24 mouse cellular contexts compared by ENCODE assay signal in the genomic region with DNA sequence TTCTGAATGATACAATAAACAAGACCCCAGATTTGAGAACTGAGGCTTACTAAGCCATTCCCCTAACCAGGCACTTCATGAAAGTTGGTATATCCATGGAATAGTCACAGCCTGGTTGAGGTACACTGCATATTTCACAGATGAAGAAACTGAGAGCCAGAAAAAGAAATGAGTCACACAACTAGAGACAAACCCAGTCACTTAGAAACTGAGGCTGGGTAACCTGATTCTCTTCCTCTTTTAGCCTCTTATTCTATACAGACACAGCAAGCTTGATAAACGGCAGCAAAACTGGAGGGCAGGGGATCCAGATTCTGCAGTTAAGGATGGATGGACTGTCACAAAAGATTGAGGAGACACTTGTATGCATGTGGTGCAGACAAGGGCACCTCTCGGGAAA. TPM values are rescaled to one million over a fixed set of nuclear protein-coding genes. Genes with fewer than 3 reads are reported as not detected.
DNase-seq lines count a peak whose midpoint lies in the region; ATAC-seq and TF ChIP-seq lines count a peak whose summit lies in the region.
"Had no signal": no experiment of that assay in that cellular context is flagged by ENCODE, and none has a peak within 500 bp of the region (broad histone marks: within the 10 kb centered on the region; RNA-seq: fewer than 3 reads in every experiment).

No protein-coding gene starts in this region.

- intact Hi-C loops in gastrocnemius, adult 2 months (cut with DNase I), result loop anchor here (5.0 kb wide), 1 partner anchor 228 kb away; a partner anchor contains a TSS

- H3K9me3 ChIP-seq in liver, embryonic 12.5 days (replicated peaks), result no peaks in the 10 kb centered on the region
- no peaks in the 10 kb centered on the region for H3K9me3 ChIP-seq in CH12.LX (replicated peaks; ENCODE audit: low read length)
- H3K9me3 ChIP-seq in limb, embryonic 10.5 days (replicated peaks), result no peaks in the 10 kb centered on the region
- H3K9me3 ChIP-seq: embryonic facial prominence, embryonic 10.5 days; forebrain, embryonic 10.5 days; heart, embryonic 12.5 days; hindbrain, embryonic 15.5 days had no signal

- DNase-seq in liver, adult 2 months (ENCODE audit: extremely low read depth, low read depth, low spot score), result no peak
- peak; percentile 67 for DNase-seq in CH12.LX (ENCODE audit: extremely low read depth)
- peak; percentile 7 for DNase-seq in limb, embryonic 10.5 days (ENCODE audit: low spot score)
- DNase-seq in gastrocnemius, adult 2 months, result no peak
- no peak for DNase-seq in embryo, embryonic 9.5 days (ENCODE audit: extremely low spot score)
- DNase-seq: adrenal gland, postnatal 25 days; cerebellum, adult 8-10 months; cerebellum, postnatal 25 days; gastrocnemius, postnatal 14 days; heart, postnatal 36 days had no signal

- TF ChIP-seq EP300 in CH12.LX (IDR thresholded peaks at IDR 0.05; ENCODE audit: low read length), result peak; percentile 93

- H3K36me3 ChIP-seq in liver, adult 2 months (ENCODE audit: control insufficient read depth, insufficient read depth, low read length), result no peaks in the 10 kb centered on the region
- H3K36me3 ChIP-seq in liver, embryonic 12.5 days, result peaks cover 10% of the 10 kb centered on the region
- H3K36me3 ChIP-seq in CH12.LX (replicated peaks in 1 of 2; ENCODE audit: control insufficient read depth in 1 of 2, insufficient read depth in 1 of 2, low read length in 1 of 2), result peaks cover 2 to 16% of the 10 kb centered on the region in 2 experiments
- peaks cover 9% of the 10 kb centered on the region for H3K36me3 ChIP-seq in limb, embryonic 10.5 days
- H3K36me3 ChIP-seq: hindbrain, embryonic 15.5 days had no signal

- 89% methylated on average over 2 of the region's 2 CpGs for WGBS in liver, adult 2 months
- 58% methylated on average over 2 of the region's 2 CpGs for WGBS in liver, embryonic 12.5 days (ENCODE audit: insufficient replicate concordance)
- WGBS in limb, embryonic 10.5 days, result 79% methylated on average over 2 of the region's 2 CpGs

- in situ Hi-C loops in CH12.LX (cut with MboI; ENCODE audit: low pct_ligation_motif_present, low pct_unique_long_range_greater_than_20kb, low sequenced_read_pairs), result no loop called here

- TF ChIP-seq POLR2A in liver, adult 2 months (IDR thresholded peaks at IDR 0.05; ENCODE audit: extremely low read depth, insufficient read depth, low read length), result no peak
- no peak for TF ChIP-seq POLR2A in CH12.LX (IDR thresholded peaks at IDR 0.05; ENCODE audit: low read depth, low read length)

- no peaks in the 10 kb centered on the region for H3K79me2 ChIP-seq in liver, adult 2 months (ENCODE audit: control insufficient read depth, insufficient read depth, low read length)
- no peaks in the 10 kb centered on the region for H3K79me2 ChIP-seq in CH12.LX (replicated peaks; ENCODE audit: control insufficient read depth, extremely low read depth, insufficient read depth, poor library complexity, severe bottlenecking)

- no peak overlapping the region for H3K9ac ChIP-seq in liver, adult 2 months (ENCODE audit: low read depth, low read length)
- no peak overlapping the region for H3K9ac ChIP-seq in liver, embryonic 12.5 days
- H3K9ac ChIP-seq in CH12.LX (ENCODE audit: insufficient read depth, low read depth), result no peak overlapping the region
- H3K9ac ChIP-seq: heart, embryonic 12.5 days; hindbrain, embryonic 15.5 days had no signal

- TF ChIP-seq RAD21 in CH12.LX (IDR thresholded peaks at IDR 0.05; ENCODE audit: low read depth, low read length), result no peak

- dilution Hi-C loops in CH12.LX (cut with MboI; ENCODE audit: extremely low pct_ligation_motif_present, extremely low pct_unique_long_range_greater_than_20kb, low sequenced_read_pairs), result no loop called here

- H3K27ac ChIP-seq in liver, adult 2 months (replicated peaks; ENCODE audit: insufficient read depth, low read depth, low read length), result peak overlapping the region; percentile 35; the same call in 1 of the 2 replicates
- no peak overlapping the region for H3K27ac ChIP-seq in liver, embryonic 12.5 days
- no peak overlapping the region for H3K27ac ChIP-seq in CH12.LX (ENCODE audit: insufficient read depth, low read depth)
- no peak overlapping the region for H3K27ac ChIP-seq in limb, embryonic 10.5 days
- no peak overlapping the region for H3K27ac ChIP-seq in gastrocnemius, adult 2 months
- H3K27ac ChIP-seq: embryonic facial prominence, embryonic 10.5 days; forebrain, embryonic 10.5 days; hindbrain, embryonic 15.5 days had no signal

- H3K4me2 ChIP-seq in liver, embryonic 12.5 days, result no peak overlapping the region
- peak overlapping the region; percentile 11; the same call in 1 of the 2 replicates for H3K4me2 ChIP-seq in CH12.LX (ENCODE audit: insufficient read depth, low read depth, poor library complexity, severe bottlenecking)
- H3K4me2 ChIP-seq: heart, embryonic 12.5 days; hindbrain, embryonic 15.5 days had no signal

- H3K4me3 ChIP-seq in liver, adult 2 months (ENCODE audit: insufficient read depth, low read depth, low read length), result no peak overlapping the region
- no peak overlapping the region for H3K4me3 ChIP-seq in liver, embryonic 12.5 days
- no peak overlapping the region for H3K4me3 ChIP-seq in CH12.LX (replicated peaks in 1 of 3; ENCODE audit: low read depth in 2 of 3, low read length in 2 of 3, poor library complexity in 1 of 3)
- H3K4me3 ChIP-seq in limb, embryonic 10.5 days, result no peak overlapping the region
- H3K4me3 ChIP-seq in gastrocnemius, adult 2 months, result no peak overlapping the region
- H3K4me3 ChIP-seq: embryonic facial prominence, embryonic 10.5 days; erythroblast, embryonic 14.5 days; forebrain, embryonic 10.5 days; heart, embryonic 12.5 days; hindbrain, embryonic 15.5 days had no signal

- H3K4me1 ChIP-seq in liver, adult 2 months (ENCODE audit: control insufficient read depth, insufficient read depth, low read length), result peaks cover 19% of the 10 kb centered on the region
- peaks cover 21% of the 10 kb centered on the region for H3K4me1 ChIP-seq in liver, embryonic 12.5 days
- peaks cover 19 to 37% of the 10 kb centered on the region in 2 experiments for H3K4me1 ChIP-seq in CH12.LX (ENCODE audit: control insufficient read depth in 1 of 2, insufficient read depth in 2 of 2)
- peaks cover 26% of the 10 kb centered on the region for H3K4me1 ChIP-seq in limb, embryonic 10.5 days

- no peak for ATAC-seq in liver, embryonic 12.5 days
- ATAC-seq: forebrain, embryonic 14.5 days; intestine, embryonic 16.5 days had no signal

- H3K27me3 ChIP-seq in liver, adult 2 months (ENCODE audit: control insufficient read depth, insufficient read depth, low read length), result no peaks in the 10 kb centered on the region
- H3K27me3 ChIP-seq in liver, embryonic 12.5 days (replicated peaks), result peaks cover 9% of the 10 kb centered on the region; the same call in 1 of the 2 replicates
- H3K27me3 ChIP-seq in CH12.LX (replicated peaks), result no peaks in the 10 kb centered on the region
- no peaks in the 10 kb centered on the region for H3K27me3 ChIP-seq in limb, embryonic 10.5 days (ENCODE audit: low read depth, poor library complexity, severe bottlenecking)
- H3K27me3 ChIP-seq: heart, embryonic 12.5 days; hindbrain, embryonic 15.5 days had no signal

- TF ChIP-seq CTCF in liver, adult 2 months (IDR thresholded peaks at IDR 0.05; ENCODE audit: low read depth, low read length), result no peak
- no peak for TF ChIP-seq CTCF in CH12.LX (conservative IDR thresholded peaks at IDR 0.05 in 1 of 2, IDR thresholded peaks at IDR 0.05 in 1 of 2; ENCODE audit: low read depth in 2 of 2, low read length in 2 of 2)
- TF ChIP-seq CTCF in gastrocnemius, adult 2 months (IDR thresholded peaks at IDR 0.05), result no peak

RNA-seq across cellular contexts. Expression of a gene that starts 2.3 kb away (rescaled TPM):
- 2.1 and 3.2 TPM in 2 replicates for total RNA-seq in liver, adult 2 months (2014; rRNA removed)
- 11.3 and 12.7 TPM in 2 replicates for polyA plus RNA-seq in liver, adult 2 months (2012; rRNA removed)
- polyA plus RNA-seq in liver, embryonic 12.5 days (2016; fragmentation: Nextera tagmentation; extraction: Ambion mirVana), result 12.7 and 12.8 TPM in 2 replicates
- total RNA-seq in CH12.LX (2012; rRNA removed) (10.7 and 11.6 TPM in 2 replicates), CH12.LX (2014; rRNA removed) (5.0 and 6.0 TPM in 2 replicates)
- polyA plus RNA-seq in CH12.LX (2012; ENCODE audit: insufficient read length, low read depth), result 12.2 and 14.4 TPM in 2 replicates
- polyA plus RNA-seq in limb, embryonic 10.5 days (2016; fragmentation: Nextera tagmentation; extraction: Ambion mirVana), result 17.8 and 20.0 TPM in 2 replicates
- total RNA-seq in gastrocnemius, adult 2 months (2021), result 1 to 10 TPM; 7.2 to 8.0 TPM

RNA-seq across cellular contexts. Expression of a gene that starts 3.0 kb away (rescaled TPM):
- 1.8 and 2.4 TPM in 2 replicates for total RNA-seq in liver, adult 2 months (2014; rRNA removed)
- polyA plus RNA-seq in liver, adult 2 months (2012; rRNA removed), result 0.91 and 1.4 TPM in 2 replicates
- polyA plus RNA-seq in liver, embryonic 12.5 days (2016; fragmentation: Nextera tagmentation; extraction: Ambion mirVana), result 2.9 and 3.1 TPM in 2 replicates
- 3.2 TPM in 2 replicates for total RNA-seq in CH12.LX (2012; rRNA removed)
- 2.1 and 2.2 TPM in 2 replicates for total RNA-seq in CH12.LX (2014; rRNA removed)
- polyA plus RNA-seq in CH12.LX (2012; ENCODE audit: insufficient read length, low read depth), result 1.7 and 2.1 TPM in 2 replicates
- polyA plus RNA-seq in limb, embryonic 10.5 days (2016; fragmentation: Nextera tagmentation; extraction: Ambion mirVana), result 7.7 and 10.6 TPM in 2 replicates
- total RNA-seq in gastrocnemius, adult 2 months (2021), result 1 to 10 TPM; 1.9 to 2.1 TPM

RNA-seq across cellular contexts. Expression of a gene that starts 11.8 kb away (rescaled TPM):
- total RNA-seq in liver, adult 2 months (2014; rRNA removed), result 0.65 and 1.1 TPM in 2 replicates
- polyA plus RNA-seq in liver, adult 2 months (2012; rRNA removed), result 1.6 and 2.0 TPM in 2 replicates
- polyA plus RNA-seq in liver, embryonic 12.5 days (2016; fragmentation: Nextera tagmentation; extraction: Ambion mirVana), result 22.3 and 25.1 TPM in 2 replicates
- 0.17 TPM in 1 of 2 replicates, not detected in the other for total RNA-seq in CH12.LX (2012; rRNA removed)
- total RNA-seq in CH12.LX (2014; rRNA removed), result not detected in 2 replicates
- polyA plus RNA-seq in CH12.LX (2012; ENCODE audit: insufficient read length, low read depth), result 0.36 and 0.55 TPM in 2 replicates
- 12.9 and 14.5 TPM in 2 replicates for polyA plus RNA-seq in limb, embryonic 10.5 days (2016; fragmentation: Nextera tagmentation; extraction: Ambion mirVana)
- total RNA-seq in gastrocnemius, adult 2 months (2021), result 1 to 10 TPM; 5.2 to 7.6 TPM

RNA-seq across cellular contexts. Expression of a gene that starts 28.6 kb away (rescaled TPM):
- total RNA-seq in liver, adult 2 months (2014; rRNA removed), result 0.28 TPM in 1 of 2 replicates, not detected in the other
- polyA plus RNA-seq in liver, adult 2 months (2012; rRNA removed), result 0.18 and 0.45 TPM in 2 replicates
- polyA plus RNA-seq in liver, embryonic 12.5 days (2016; fragmentation: Nextera tagmentation; extraction: Ambion mirVana), result 1.2 and 1.5 TPM in 2 replicates
- total RNA-seq in CH12.LX (2012; rRNA removed) (1.0 and 4.1 TPM in 2 replicates), CH12.LX (2014; rRNA removed) (0.43 and 1.1 TPM in 2 replicates)
- polyA plus RNA-seq in CH12.LX (2012; ENCODE audit: insufficient read length, low read depth), result 0.70 and 0.98 TPM in 2 replicates
- 0.23 and 0.51 TPM in 2 replicates for polyA plus RNA-seq in limb, embryonic 10.5 days (2016; fragmentation: Nextera tagmentation; extraction: Ambion mirVana)
- total RNA-seq in gastrocnemius, adult 2 months (2021), result 1,000 to 10,000 TPM; 1,384 to 2,252 TPM
- polyA plus RNA-seq: embryonic facial prominence, embryonic 10.5 days; erythroblast, embryonic 14.5 days; forebrain, embryonic 10.5 days had no signal

RNA-seq across cellular contexts. Expression of a gene that starts 30.7 kb away (rescaled TPM):
- total RNA-seq in liver, adult 2 months (2014; rRNA removed), result 0.07 TPM in 1 of 2 replicates, not detected in the other
- polyA plus RNA-seq in liver, adult 2 months (2012; rRNA removed), result not detected in 2 replicates
- polyA plus RNA-seq in liver, embryonic 12.5 days (2016; fragmentation: Nextera tagmentation; extraction: Ambion mirVana), result 2.0 and 2.1 TPM in 2 replicates
- total RNA-seq in CH12.LX (2012; rRNA removed), result 0.21 and 0.25 TPM in 2 replicates
- total RNA-seq in CH12.LX (2014; rRNA removed), result not detected in 2 replicates
- not detected in 2 replicates for polyA plus RNA-seq in CH12.LX (2012; ENCODE audit: insufficient read length, low read depth)
- 0.33 and 0.50 TPM in 2 replicates for polyA plus RNA-seq in limb, embryonic 10.5 days (2016; fragmentation: Nextera tagmentation; extraction: Ambion mirVana)
- total RNA-seq in gastrocnemius, adult 2 months (2021), result not detected
- total RNA-seq: adrenal gland, postnatal 25 days; gastrocnemius, postnatal 14 days; heart, adult 8-10 months; heart, postnatal 36 days had no signal
- polyA plus RNA-seq: adrenal gland, adult 2 months; C2C12; cortical plate, adult 2 months; embryonic facial prominence, embryonic 14.5 days; forebrain, embryonic 10.5 days; forebrain, embryonic 14.5 days; hindbrain, embryonic 11.5 days; hindbrain, embryonic 15.5 days; intestine, embryonic 16.5 days had no signal

Comparison
In these comparisons a context has a peak if more than half of its experiments do, and no peak if none do; other contexts are left out.
1. DNase-seq: peak in CH12.LX (single experiment) and limb, embryonic 10.5 days (single experiment); none in liver, adult 2 months (single experiment), gastrocnemius, adult 2 months (single experiment) and embryo, embryonic 9.5 days (single experiment).